Mouse (Mus musculus): Measurements from ENCODE around the gene Ankrd40. TPM values are rescaled to one million over a fixed set of nuclear protein-coding genes. Genes with fewer than 3 reads are reported as not detected.

The Ankrd40 gene
- polyA plus RNA-seq, 1 experiment from 2014 or later = 102 TPM

DNA sequence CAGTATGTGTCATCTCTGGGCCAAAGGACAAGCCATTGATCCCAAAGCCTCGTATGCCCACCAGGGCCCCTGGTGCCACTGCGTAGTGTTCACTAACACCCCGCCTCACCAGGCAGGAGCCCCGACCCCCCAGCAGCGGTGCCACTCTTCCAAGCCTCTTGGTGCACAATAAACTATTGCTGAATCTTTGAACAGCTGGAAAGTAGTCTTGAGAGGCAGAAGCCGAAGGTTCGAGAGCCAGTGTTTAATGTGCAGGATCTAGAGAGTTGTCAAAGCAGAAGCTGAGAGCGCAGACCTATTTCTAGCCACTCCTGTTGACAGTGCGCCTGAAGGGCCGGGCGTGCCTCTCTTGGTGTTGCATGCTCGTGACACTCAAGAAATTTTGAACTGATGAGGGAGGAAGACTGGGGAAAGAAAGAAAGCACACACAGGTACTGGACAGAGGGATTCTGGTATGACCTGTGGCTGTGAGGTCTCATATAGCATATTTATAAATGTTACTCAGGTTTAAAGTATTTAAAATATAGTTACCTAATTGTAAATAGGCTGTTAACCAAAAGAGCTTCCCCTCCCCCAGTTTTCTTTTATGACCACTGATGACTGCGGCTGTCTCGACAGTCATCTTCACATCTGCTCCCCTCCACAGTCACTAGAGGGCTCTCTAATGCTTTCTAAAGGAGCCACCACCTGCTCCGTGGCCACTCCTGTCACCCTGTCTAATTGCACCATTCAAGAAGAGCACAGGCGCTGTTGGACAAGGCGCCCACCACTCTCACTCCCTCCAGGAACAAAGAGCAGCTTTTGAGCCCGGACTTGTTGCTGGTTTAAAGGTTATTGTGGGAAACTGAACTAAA is 12.2 kb downstream of the Ankrd40 start:
- H3K27me3 ChIP-seq = no peaks in the 10 kb centered on the region
- TF ChIP-seq CTCF (IDR thresholded peaks at IDR 0.05) = peak; percentile 96
- POLR2A ChIA-PET = interaction anchor here (0.6 to 1.0 kb wide), 4 partner anchors 10 to 108 kb away, joined by 3 to 5 read pairs (median 4); no protein-coding TSS in a partner anchor
- CTCF ChIA-PET = interaction anchor here (0.6 to 4.1 kb wide), 11 partner anchors 10 to 206 kb away, joined by 3 to 47 read pairs (median 4); partner anchors contain the start of gene Spata20
- DNase-seq (ENCODE audit: low read depth, low spot score) (no peak), ATAC-seq (no peak)
- in situ Hi-C loops (cut with MboI; ENCODE audit: low pct_unique_long_range_greater_than_20kb) = loop anchor here (5.0 kb wide), 3 partner anchors 67 to 202 kb away; partner anchors contain the start of gene Spata20

- CTCF ChIA-PET = interaction anchor here (0.6 to 4.1 kb wide), 7 partner anchors 10 to 145 kb away, joined by 3 to 47 read pairs (median 7); partner anchors contain the start of gene Spata20
- ATAC-seq = no peak
- no peaks in the 10 kb centered on the region for H3K27me3 ChIP-seq
- DNase-seq (ENCODE audit: low read depth, low spot score) = no peak
- POLR2A ChIA-PET = interaction anchor here (0.6 to 1.1 kb wide), 4 partner anchors 14 to 132 kb away, joined by 3 to 4 read pairs (median 4); partner anchors contain the start of gene Cacna1g
- no peak for TF ChIP-seq CTCF (IDR thresholded peaks at IDR 0.05)
- in situ Hi-C loops (cut with MboI; ENCODE audit: low pct_unique_long_range_greater_than_20kb) = no loop called here
These were observed 13.4 kb downstream of the Ankrd40 start for GRCm38 (mm10) chr11:94340948-94341933.

GRCm38 (mm10) chr11:94342114-94342905 is 14.5 kb downstream of the Ankrd40 start:
- ChIA-PET POLR2A (interaction anchor here (0.6 to 1.4 kb wide), 2 partner anchors 62 to 130 kb away, joined by 3 to 4 read pairs; no protein-coding TSS in a partner anchor), CTCF (interaction anchor here (0.9 to 1.1 kb wide), 2 partner anchors 12 to 56 kb away, joined by 3 read pairs; no protein-coding TSS in a partner anchor)
- no peak for DNase-seq (ENCODE audit: low read depth, low spot score)
- in situ Hi-C loops (cut with MboI; ENCODE audit: low pct_unique_long_range_greater_than_20kb) = no loop called here
- H3K27me3 ChIP-seq = no peaks in the 10 kb centered on the region
- no peak for ATAC-seq
- TF ChIP-seq CTCF (IDR thresholded peaks at IDR 0.05) = no peak

GRCm38 (mm10) chr11:94343955-94344358 is 16.2 kb downstream of the Ankrd40 start:
- H3K27me3 ChIP-seq = no peaks in the 10 kb centered on the region
- CTCF ChIA-PET = interaction anchor here (0.7 to 1.2 kb wide), 4 partner anchors 60 to 144 kb away, joined by 3 to 4 read pairs (median 3); partner anchors contain the start of gene Spata20
- in situ Hi-C loops (cut with MboI; ENCODE audit: low pct_unique_long_range_greater_than_20kb) = no loop called here
- no peak for ATAC-seq
- POLR2A ChIA-PET = interaction anchor here (0.7 to 1.4 kb wide), 4 partner anchors 62 to 152 kb away, joined by 3 to 4 read pairs (median 3); no protein-coding TSS in a partner anchor
- DNase-seq (ENCODE audit: low read depth, low spot score) = no peak
- TF ChIP-seq CTCF (IDR thresholded peaks at IDR 0.05) = no peak

GRCm38 (mm10) chr11:94344470-94344869 is 16.7 kb downstream of the Ankrd40 start:
- ATAC-seq = no peak
- DNase-seq (ENCODE audit: low read depth, low spot score) = no peak
- no peaks in the 10 kb centered on the region for H3K27me3 ChIP-seq
- CTCF ChIA-PET = interaction anchor here (0.7 to 1.2 kb wide), 3 partner anchors 60 to 142 kb away, joined by 3 to 4 read pairs (median 3); partner anchors contain the start of gene Spata20
- in situ Hi-C loops (cut with MboI; ENCODE audit: low pct_unique_long_range_greater_than_20kb) = no loop called here
- no peak for TF ChIP-seq CTCF (IDR thresholded peaks at IDR 0.05)
- POLR2A ChIA-PET = interaction anchor here (1.3 kb wide), 1 partner anchor 61 kb away, joined by 3 read pairs; no protein-coding TSS in a partner anchor

DNA sequence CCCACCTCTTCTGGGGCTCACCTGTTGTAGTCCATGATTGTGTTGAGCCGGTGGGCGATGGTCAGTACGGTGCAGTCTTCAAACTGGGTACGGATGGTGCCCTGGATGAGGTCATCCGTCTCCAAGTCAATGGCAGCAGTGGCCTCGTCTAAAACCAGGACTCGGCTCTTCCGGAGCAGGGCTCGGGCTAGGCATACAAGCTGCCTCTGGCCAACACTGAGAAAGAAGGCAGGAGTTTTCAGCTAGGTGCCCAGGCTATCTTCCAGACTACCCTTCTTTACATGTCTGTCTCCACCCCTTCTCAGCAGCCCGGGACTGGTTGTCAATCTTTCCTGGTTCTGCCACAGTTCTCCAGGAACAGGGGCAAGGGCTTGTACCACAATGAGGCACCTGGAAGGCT is 18.1 kb downstream of the Ankrd40 start:
- ATAC-seq (no peak), DNase-seq (ENCODE audit: low read depth, low spot score) (no peak)
- ChIA-PET CTCF (interaction anchor here (0.7 to 2.4 kb wide), 5 partner anchors 16 to 292 kb away, joined by 3 to 9 read pairs (median 3); partner anchors contain the start of gene Spata20), POLR2A (interaction anchor here (0.6 kb wide), 1 partner anchor 17 kb away, joined by 3 read pairs; no protein-coding TSS in a partner anchor)
- TF ChIP-seq CTCF (IDR thresholded peaks at IDR 0.05) = no peak
- no peaks in the 10 kb centered on the region for H3K27me3 ChIP-seq
- in situ Hi-C loops (cut with MboI; ENCODE audit: low pct_unique_long_range_greater_than_20kb) = no loop called here

DNA sequence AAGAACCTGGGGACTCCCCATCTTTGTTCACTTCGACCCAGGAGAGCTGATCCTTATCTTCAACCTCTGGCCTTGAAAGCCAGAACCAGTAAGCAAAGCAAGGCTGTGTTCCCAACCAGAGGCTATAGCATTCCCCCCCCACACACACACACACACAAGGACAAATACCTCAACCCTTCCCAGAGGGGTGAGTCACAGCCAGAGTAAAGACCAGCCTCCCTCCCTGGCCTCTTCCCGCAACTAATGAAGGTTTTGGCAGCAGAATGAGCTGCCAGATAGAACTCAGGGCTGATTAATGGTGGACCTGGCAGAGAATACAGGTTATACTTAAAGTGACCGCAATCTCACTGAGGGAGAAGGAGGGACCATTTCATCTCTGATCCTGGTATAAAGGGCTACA is 18.8 kb downstream of the Ankrd40 start:
- CTCF ChIA-PET = interaction anchor here (1.2 to 2.4 kb wide), 4 partner anchors 17 to 139 kb away, joined by 3 to 9 read pairs (median 4); partner anchors contain the start of gene Spata20
- POLR2A ChIA-PET = interaction anchor here (0.6 kb wide), 2 partner anchors 17 to 58 kb away, joined by 3 read pairs; no protein-coding TSS in a partner anchor
- in situ Hi-C loops (cut with MboI; ENCODE audit: low pct_unique_long_range_greater_than_20kb) = no loop called here
- TF ChIP-seq CTCF (IDR thresholded peaks at IDR 0.05) = no peak
- peak; percentile 51 for ATAC-seq
- peak; percentile 81 for DNase-seq (ENCODE audit: low read depth, low spot score)
- no peaks in the 10 kb centered on the region for H3K27me3 ChIP-seq

DNA sequence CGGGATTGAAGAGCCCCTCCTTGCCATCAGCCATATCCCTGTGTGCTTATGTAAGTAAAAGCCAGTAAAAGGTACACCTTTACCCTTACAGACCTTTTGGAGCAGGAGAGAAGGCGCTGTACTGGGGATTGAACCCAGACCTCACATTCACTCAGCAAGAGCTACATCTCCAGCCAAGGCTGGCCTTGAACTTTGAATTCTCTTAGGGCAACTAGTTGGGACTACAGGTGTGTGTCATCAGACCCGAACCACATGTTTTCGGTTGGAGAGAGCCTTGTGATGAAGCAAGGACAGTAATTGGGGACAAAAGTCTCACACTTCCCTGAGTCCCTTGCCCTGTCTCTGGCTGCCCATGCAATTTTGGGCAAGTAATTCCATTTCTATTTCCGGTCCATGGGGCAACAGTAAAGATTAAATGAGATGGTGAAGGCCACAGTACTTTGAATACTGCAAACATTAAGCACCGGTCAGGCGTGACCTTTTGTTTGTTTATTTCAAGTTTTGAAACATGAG is 19.3 kb downstream of the Ankrd40 start:
- no peak for DNase-seq (ENCODE audit: low read depth, low spot score)
- H3K27me3 ChIP-seq = no peaks in the 10 kb centered on the region
- no peak for ATAC-seq
- POLR2A ChIA-PET = interaction anchor here (0.6 kb wide), 1 partner anchor 58 kb away, joined by 3 read pairs; no protein-coding TSS in a partner anchor
- CTCF ChIA-PET = interaction anchor here (1.2 to 2.4 kb wide), 4 partner anchors 17 to 139 kb away, joined by 3 to 9 read pairs (median 4); partner anchors contain the start of gene Spata20
- no peak for TF ChIP-seq CTCF (IDR thresholded peaks at IDR 0.05)
- in situ Hi-C loops (cut with MboI; ENCODE audit: low pct_unique_long_range_greater_than_20kb) = no loop called here

All from Patski (cell line).